Mouse (Mus musculus) E14TG2a.4 (cell line): ENCODE data around the gene Itgb7.

Source experiments
- CTCF ChIP-seq: conservative IDR thresholded peaks from 2 replicates; pipeline ENCODE4 v1.5.1; 2014; ENCODE audit warnings: low read length
- NANOG ChIP-seq: IDR thresholded peaks from 2 replicates; pipeline ENCODE4 v1.6.1; 2014; ENCODE audit warnings: borderline replicate concordance, low read length, mixed read lengths
- POU5F1 ChIP-seq: IDR thresholded peaks from 2 replicates; pipeline ENCODE4 v1.6.1; 2014; ENCODE audit warnings: low read length, borderline replicate concordance

- TF ChIP-seq CTCF (no peak), NANOG (no peak), POU5F1 (no peak)
These were observed 6.6 kb downstream of the Itgb7 start for GRCm38 (mm10) chr15:102224992-102225617.
